In genomic region chr3:37518611-37519010, GRCm38 (mm10) we compare ENCODE assay signal across 25 mouse cellular contexts.
DNase-seq lines count a peak whose midpoint lies in the region; ATAC-seq and TF ChIP-seq lines count a peak whose summit lies in the region.
"Had no signal": no experiment of that assay in that cellular context is flagged by ENCODE, and none has a peak within 500 bp of the region (broad histone marks: within the 10 kb centered on the region; RNA-seq: fewer than 3 reads in every experiment).

No protein-coding gene starts in this region.

- H3K9me3 ChIP-seq in liver, embryonic 12.5 days (replicated peaks) = no peaks in the 10 kb centered on the region
- H3K9me3 ChIP-seq in liver, postnatal 0 days (ENCODE audit: low read length) = no peaks in the 10 kb centered on the region
- H3K9me3 ChIP-seq: embryonic facial prominence, embryonic 13.5 days; embryonic facial prominence, embryonic 15.5 days; forebrain, embryonic 10.5 days; forebrain, embryonic 12.5 days had no signal

- peak overlapping the region; percentile 15; the same call in 1 of the 2 replicates for H3K27ac ChIP-seq in liver, embryonic 12.5 days
- no peak overlapping the region for H3K27ac ChIP-seq in liver, postnatal 0 days (ENCODE audit: low read depth)
- H3K27ac ChIP-seq: embryonic facial prominence, embryonic 13.5 days; embryonic facial prominence, embryonic 15.5 days; forebrain, embryonic 10.5 days; forebrain, embryonic 12.5 days had no signal

- H3K4me1 ChIP-seq in liver, embryonic 12.5 days = peaks cover 59% of the 10 kb centered on the region
- peaks cover 7% of the 10 kb centered on the region; the same call in 1 of the 2 replicates for H3K4me1 ChIP-seq in liver, postnatal 0 days (ENCODE audit: insufficient read depth)
- H3K4me1 ChIP-seq: embryonic facial prominence, embryonic 13.5 days; embryonic facial prominence, embryonic 15.5 days; forebrain, embryonic 12.5 days had no signal

- no peak for ATAC-seq in liver, embryonic 12.5 days
- no peak for ATAC-seq in liver, postnatal 0 days
- no peak for ATAC-seq in megakaryocyte-erythroid progenitor cell, adult 5-6 weeks (replicated peaks; ENCODE audit: low FRiP score, low TSS enrichment, poor library complexity, severe bottlenecking)
- ATAC-seq: CD4-positive, CD25-positive, alpha-beta regulatory T cell, adult 4 months; forebrain, embryonic 14.5 days; forebrain, embryonic 16.5 days had no signal

- DNase-seq in liver, postnatal 0 days = no peak
- DNase-seq in ES-CJ7 (ENCODE audit: low read depth, low spot score) = peak; percentile 46
- peak; percentile 56 for DNase-seq in ZHBTc4 (ENCODE audit: low read depth, low spot score)
- DNase-seq: adrenal gland, adult 2 months; adrenal gland, postnatal 10 days; adrenal gland, postnatal 25 days; B cell, adult 2 months; cerebellum, adult 11 months; cerebellum, adult 18-20 months; cerebellum, adult 8-10 months; cerebellum, adult 9-11 months; cerebellum, postnatal 14 days; cerebellum, postnatal 36 days; embryo, embryonic 11 days had no signal

- H3K36me3 ChIP-seq in liver, embryonic 12.5 days = no peaks in the 10 kb centered on the region
- no peaks in the 10 kb centered on the region for H3K36me3 ChIP-seq in liver, postnatal 0 days (replicated peaks; ENCODE audit: insufficient read depth, low read length)
- H3K36me3 ChIP-seq: embryonic facial prominence, embryonic 13.5 days; embryonic facial prominence, embryonic 15.5 days; forebrain, embryonic 10.5 days; forebrain, embryonic 12.5 days had no signal

- no peak overlapping the region for H3K4me3 ChIP-seq in liver, embryonic 12.5 days
- H3K4me3 ChIP-seq in liver, postnatal 0 days (ENCODE audit: low read depth, low read length) = no peak overlapping the region
- H3K4me3 ChIP-seq: embryonic facial prominence, embryonic 13.5 days; embryonic facial prominence, embryonic 15.5 days; erythroblast, embryonic 14.5 days; forebrain, embryonic 10.5 days; forebrain, embryonic 12.5 days had no signal

- no peak for TF ChIP-seq EP300 in liver, postnatal 0 days (IDR thresholded peaks at IDR 0.05; ENCODE audit: low read depth)

- H3K4me2 ChIP-seq in liver, embryonic 12.5 days = no peak overlapping the region
- no peak overlapping the region for H3K4me2 ChIP-seq in liver, postnatal 0 days (ENCODE audit: low read depth, low read length)
- H3K4me2 ChIP-seq: embryonic facial prominence, embryonic 13.5 days; embryonic facial prominence, embryonic 15.5 days; forebrain, embryonic 12.5 days had no signal

- no peak for TF ChIP-seq CTCF in liver, postnatal 0 days (IDR thresholded peaks at IDR 0.05; ENCODE audit: low read depth)

- no peaks in the 10 kb centered on the region for H3K27me3 ChIP-seq in liver, embryonic 12.5 days (replicated peaks)
- H3K27me3 ChIP-seq in liver, postnatal 0 days (ENCODE audit: insufficient read depth, low read length) = no peaks in the 10 kb centered on the region
- H3K27me3 ChIP-seq: CH12.LX; embryonic facial prominence, embryonic 13.5 days; embryonic facial prominence, embryonic 15.5 days; forebrain, embryonic 12.5 days had no signal

- H3K9ac ChIP-seq in liver, embryonic 12.5 days = 0 out of 2 replicates have a peak overlapping the region, but pooled peaks have one; percentile 0
- no peak overlapping the region for H3K9ac ChIP-seq in liver, postnatal 0 days (replicated peaks)
- H3K9ac ChIP-seq: embryonic facial prominence, embryonic 13.5 days; embryonic facial prominence, embryonic 15.5 days; forebrain, embryonic 12.5 days had no signal
